Mouse (Mus musculus): Measurements from ENCODE around the gene Cnbd2. TPM values are rescaled to one million over a fixed set of nuclear protein-coding genes. Genes with fewer than 3 reads are reported as not detected.

The Cnbd2 gene
- total RNA-seq, 2 experiments from 2014 or later: 2.9 to 4.7 TPM

- no peak for DNase-seq (ENCODE audit: low spot score in 2 of 2)
Measured at GRCm38 (mm10) chr2:156423672-156424071, 111.6 kb downstream of the Cnbd2 start.

Small RNAs within 50 kb of the gene (microRNA-seq; reads per million reads assigned to microRNA genes)
- gene Gm22758: 0 reads per million in 2 experiments
- 0 reads per million in 2 experiments for gene Gm22759

Other genes with a start within 250 kb of the Cnbd2 start
- 1 to 10 TPM; 3.3 to 6.7 TPM for gene Spag4, start 247.1 kb upstream of the Cnbd2 start, total RNA-seq (2021)
- gene Cpne1, start 200.3 kb upstream of the Cnbd2 start, total RNA-seq (2021): 10 to 100 TPM; 28.8 to 32.7 TPM
- gene Rbm12, start 200.3 kb upstream of the Cnbd2 start, total RNA-seq (2021): 10 to 100 TPM; 33.5 to 34.8 TPM
- gene Gm28036, start 185.2 kb upstream of the Cnbd2 start, total RNA-seq (2021): 10 to 100 TPM; 21.7 to 24.7 TPM
- 100 to 1,000 TPM; 230 to 245 TPM for gene Romo1, start 168.3 kb upstream of the Cnbd2 start, total RNA-seq (2021)
- 10 to 100 TPM; 33.1 to 35.3 TPM for gene Nfs1, start 168.1 kb upstream of the Cnbd2 start, total RNA-seq (2021)
- 100 to 1,000 TPM; 290 to 339 TPM for gene Rbm39, start 132.1 kb upstream of the Cnbd2 start, total RNA-seq (2021)
- gene Phf20, start 115.8 kb upstream of the Cnbd2 start, total RNA-seq (2021): 10 to 100 TPM; 75.4 to 86.9 TPM
- gene Scand1, start 405 bp downstream of the Cnbd2 start, total RNA-seq (2021): 100 to 1,000 TPM; 116 to 132 TPM
- gene Epb41l1, start 108.6 kb downstream of the Cnbd2 start, total RNA-seq (2021): 100 to 1,000 TPM; 268 to 270 TPM
- gene Aar2, start 235.3 kb downstream of the Cnbd2 start, total RNA-seq (2021): 10 to 100 TPM; 30.4 to 33.5 TPM